Mouse (Mus musculus) midbrain, embryonic 15.5 days (tissue): ENCODE measurements around the gene Dbf4. TPM values are rescaled to one million over a fixed set of nuclear protein-coding genes. Genes with fewer than 3 reads are reported as not detected.

Experiments used
- ATAC-seq: fragments of 200-750 bp; cut with Nextera tagmentation; replicated peaks from 2 replicates; pipeline ENCODE4 v1.8.0; 2017; ENCODE audit warnings: moderate TSS enrichment
- H3K27ac ChIP-seq: fragments of 300-500 bp; sonication (generic); 2 replicates; pipeline ENCODE4 v1.5.1; 2015; ENCODE audit warnings: mild to moderate bottlenecking, inconsistent platforms
- H3K27me3 ChIP-seq: fragments of 300-500 bp; sonication (generic); replicated peaks from 2 replicates; pipeline ENCODE4 v1.6.1; 2015; ENCODE audit warnings: inconsistent platforms
- H3K36me3 ChIP-seq: fragments of 300-500 bp; sonication (generic); replicated peaks from 2 replicates; pipeline ENCODE4 v1.6.1; 2015; ENCODE audit warnings: inconsistent platforms
- H3K4me1 ChIP-seq: fragments of 300-500 bp; sonication (generic); 2 replicates; pipeline ENCODE4 v1.6.1; 2015; ENCODE audit warnings: inconsistent platforms
- H3K4me2 ChIP-seq: fragments of 300-500 bp; sonication (generic); 2 replicates; pipeline ENCODE4 v1.6.1; 2015; ENCODE audit warnings: inconsistent platforms, mild to moderate bottlenecking, moderate library complexity
- H3K4me3 ChIP-seq: fragments of 300-500 bp; sonication (generic); 2 replicates; pipeline ENCODE4 v1.5.1; 2015; ENCODE audit warnings: mild to moderate bottlenecking, inconsistent platforms
- H3K9ac ChIP-seq: fragments of 300-500 bp; sonication (generic); 2 replicates; pipeline ENCODE4 v1.6.1; 2015; ENCODE audit warnings: mild to moderate bottlenecking, inconsistent platforms
- H3K9me3 ChIP-seq: fragments of 300-500 bp; sonication (generic); 2 replicates; pipeline ENCODE4 v1.6.1; 2016; ENCODE audit warnings: inconsistent platforms
- WGBS: fragments of 180-500 bp; shearing (Covaris S2); methylation state at CpG from one replicate; pipeline ENCODE4 v1.1.7; 2015; ENCODE audit warnings: mixed read lengths; 5-methylcytosine and 5-hydroxymethylcytosine counted together
- polyA plus RNA-seq: library from polyadenylated mRNA; unstranded; fragments of >200 nt; fragmentation: Nextera tagmentation; extraction: Ambion mirVana; gene quantifications from 2 replicates; pipeline ENCODE4 v1.2.1, GENCODE M21; 2015

Dbf4 gene
- polyA plus RNA-seq, 1 experiment from 2014 or later = 9.7 TPM

DNA sequence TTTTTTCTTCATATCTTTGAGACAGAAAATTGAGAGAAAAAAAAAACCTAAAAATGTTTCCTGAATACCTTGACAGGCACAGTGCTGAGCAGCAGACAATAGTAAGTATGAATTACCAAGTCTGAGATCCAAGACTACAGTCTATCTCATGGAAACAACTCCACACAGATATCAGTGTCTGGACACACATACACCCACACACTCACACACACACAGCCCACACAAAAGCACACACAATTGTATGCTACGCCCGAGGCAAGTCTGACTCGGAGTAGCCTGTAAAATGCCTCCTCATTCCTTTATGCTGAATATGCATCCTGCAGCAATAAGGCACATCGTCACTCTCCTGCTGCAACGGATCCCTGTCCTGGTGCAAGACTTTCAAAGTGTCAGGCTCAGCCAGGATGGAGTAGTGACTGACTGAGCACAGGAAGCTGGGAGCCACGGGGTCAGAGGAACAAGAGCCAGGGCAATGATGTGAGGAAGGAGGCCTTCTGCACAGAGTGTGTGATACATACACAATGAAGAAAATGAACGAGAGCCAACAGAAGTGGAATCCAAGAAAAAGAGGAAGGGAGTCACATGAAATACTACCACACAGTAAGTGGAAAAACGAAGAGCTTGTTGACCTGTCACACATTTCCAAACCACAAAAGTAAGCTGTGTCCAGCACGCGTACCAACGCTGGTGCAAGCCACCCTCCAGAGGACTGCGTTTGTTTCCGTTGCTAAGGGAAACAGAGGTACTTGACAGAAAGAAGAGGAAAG, 65.4 kb downstream of the Dbf4 start:
- ATAC-seq = peak; percentile 53; the same call in 1 of the 2 replicates
- no peak overlapping the region for H3K4me3 ChIP-seq

DNA sequence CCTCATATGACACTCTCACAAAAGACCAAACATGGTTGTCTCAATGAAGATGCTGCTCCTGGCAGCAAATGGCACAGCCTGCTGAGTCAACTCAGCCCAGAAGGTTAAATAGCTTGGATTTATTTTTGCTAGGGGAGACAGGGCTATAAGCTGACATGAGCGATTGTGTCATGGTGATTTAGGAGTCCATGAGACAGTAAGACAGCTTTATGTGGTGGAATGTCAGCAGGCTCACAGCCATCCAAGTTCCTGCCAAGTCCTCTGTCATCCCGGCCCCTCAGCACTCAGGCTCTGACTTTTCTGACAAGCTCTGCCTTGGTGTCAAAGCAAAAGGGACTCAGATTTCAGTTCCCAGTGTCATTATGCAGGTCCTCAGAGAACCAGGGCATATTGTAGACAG, 66.2 kb downstream of the Dbf4 start:
- Histone ChIP-seq H3K9ac (no peak overlapping the region), H3K36me3 (no peaks in the 10 kb centered on the region), H3K4me2 (no peak overlapping the region), H3K9me3 (no peaks in the 10 kb centered on the region), H3K27me3 (no peaks in the 10 kb centered on the region), H3K4me1 (peaks cover 8% of the 10 kb centered on the region), H3K27ac (no peak overlapping the region), H3K4me3 (no peak overlapping the region)
- peak; percentile 56; the same call in 1 of the 2 replicates for ATAC-seq
- 46% methylated on average over 2 of the region's 2 CpGs for WGBS

More for the DNA sequence above, 65.4 kb downstream of the Dbf4 start:
- H3K9me3 ChIP-seq = no peaks in the 10 kb centered on the region
- no peaks in the 10 kb centered on the region for H3K27me3 ChIP-seq
- no peak overlapping the region for H3K4me2 ChIP-seq
- no peak overlapping the region for H3K27ac ChIP-seq
- no peaks in the 10 kb centered on the region for H3K36me3 ChIP-seq
- H3K4me1 ChIP-seq = peaks cover 8% of the 10 kb centered on the region
- WGBS = 50% methylated on average over 13 of the region's 13 CpGs
- H3K9ac ChIP-seq = no peak overlapping the region

DNA sequence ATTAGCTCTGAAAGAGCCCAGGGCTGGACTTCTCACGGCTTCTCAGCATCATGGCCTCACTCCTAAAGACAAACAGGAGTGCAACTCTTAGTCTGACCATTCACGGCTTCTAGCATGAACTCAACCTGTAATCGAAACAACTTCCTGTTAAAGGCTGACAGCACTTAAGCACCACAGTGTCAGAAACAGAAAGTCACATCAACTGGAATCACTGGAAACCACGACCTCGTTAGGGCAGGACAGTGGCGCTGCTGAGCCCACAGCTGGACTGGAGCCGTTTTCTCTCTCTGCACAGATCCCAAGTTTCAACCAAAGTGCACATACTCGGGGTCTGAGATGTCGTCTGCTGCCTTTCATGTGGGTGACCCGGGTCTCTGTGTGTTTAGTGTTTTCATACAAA, 73.0 kb downstream of the Dbf4 start:
- WGBS = 83% methylated on average over 10 of the region's 10 CpGs
- Histone ChIP-seq H3K9me3 (no peaks in the 10 kb centered on the region), H3K27ac (no peak overlapping the region), H3K36me3 (no peaks in the 10 kb centered on the region), H3K4me1 (no peaks in the 10 kb centered on the region), H3K4me3 (no peak overlapping the region), H3K9ac (no peak overlapping the region), H3K4me2 (no peak overlapping the region), H3K27me3 (no peaks in the 10 kb centered on the region)
- ATAC-seq = no peak

Other genes with a start within 250 kb of the Dbf4 start
- gene Adam22, start 54.6 kb downstream of the Dbf4 start, polyA plus RNA-seq = 42.9 and 47.2 TPM in 2 replicates
- 7.2 and 7.4 TPM in 2 replicates for gene Slc25a40, start 134 bp upstream of the Dbf4 start, polyA plus RNA-seq
- gene Rundc3b, start 200.2 kb upstream of the Dbf4 start, polyA plus RNA-seq = 48.0 and 48.3 TPM in 2 replicates
- gene Abcb1a, start 237.4 kb upstream of the Dbf4 start, polyA plus RNA-seq = 1.9 TPM in 2 replicates